Comparison of ENCODE assay signal across 17 mouse cellular contexts in genomic region chrX:36972951-36973471, GRCm38 (mm10). TPM values are rescaled to one million over a fixed set of nuclear protein-coding genes. Genes with fewer than 3 reads are reported as not detected.
DNase-seq lines count a peak whose midpoint lies in the region; ATAC-seq lines count a peak whose summit lies in the region.
"Had no signal": no experiment of that assay in that cellular context is flagged by ENCODE, and none has a peak within 500 bp of the region (broad histone marks: within the 10 kb centered on the region; RNA-seq: fewer than 3 reads in every experiment).

No protein-coding gene starts in this region.

- H3K27ac ChIP-seq in heart, embryonic 16.5 days (ENCODE audit: low read length) = peak overlapping the region; percentile 89
- H3K27ac ChIP-seq: embryonic facial prominence, embryonic 15.5 days; hindbrain, embryonic 12.5 days; kidney, embryonic 15.5 days; left cerebral cortex, adult 2 months had no signal

- peak; percentile 33 for DNase-seq in adrenal gland, adult 8-10 months
- no peak for DNase-seq in adrenal gland, postnatal 14 days
- peak; percentile 34 to 40 for DNase-seq in heart, adult 18-20 months
- DNase-seq in heart, postnatal 25 days (ENCODE audit: low spot score) = no peak
- DNase-seq in Muller cell, postnatal 12 days (ENCODE audit: inconsistent ontology term) = peak; percentile 64
- no peak for DNase-seq in gastrocnemius, adult 18-20 months (ENCODE audit: low spot score)
- no peak for DNase-seq in thymus, postnatal 10 days (ENCODE audit: low spot score in 2 of 2)
- DNase-seq: cerebellum, adult 11-12 months; gastrocnemius, postnatal 36 days; midbrain, embryonic 14.5 days; right cerebral cortex, adult 18-20 months; thymus, postnatal 36 days had no signal

- no peak overlapping the region for H3K4me2 ChIP-seq in heart, embryonic 16.5 days (ENCODE audit: low read depth, low read length)
- H3K4me2 ChIP-seq: embryonic facial prominence, embryonic 15.5 days; hindbrain, embryonic 12.5 days; kidney, embryonic 15.5 days had no signal

- H3K36me3 ChIP-seq in heart, embryonic 16.5 days (ENCODE audit: control insufficient read depth, insufficient read depth) = no peaks in the 10 kb centered on the region
- H3K36me3 ChIP-seq: embryonic facial prominence, embryonic 15.5 days; hindbrain, embryonic 12.5 days; kidney, embryonic 15.5 days had no signal

- no peaks in the 10 kb centered on the region for H3K9me3 ChIP-seq in heart, embryonic 16.5 days (replicated peaks; ENCODE audit: control insufficient read depth, low read length)
- H3K9me3 ChIP-seq: embryonic facial prominence, embryonic 15.5 days; hindbrain, embryonic 12.5 days; kidney, embryonic 15.5 days had no signal

- WGBS in heart, embryonic 16.5 days = 43% methylated on average over 5 of the region's 5 CpGs

- no peak overlapping the region for H3K9ac ChIP-seq in heart, embryonic 16.5 days (ENCODE audit: low read length)
- H3K9ac ChIP-seq: embryonic facial prominence, embryonic 15.5 days; hindbrain, embryonic 12.5 days; kidney, embryonic 15.5 days had no signal

- H3K4me1 ChIP-seq in heart, embryonic 16.5 days (ENCODE audit: control insufficient read depth, insufficient read depth, low read length) = peaks cover 16% of the 10 kb centered on the region
- H3K4me1 ChIP-seq: embryonic facial prominence, embryonic 15.5 days; hindbrain, embryonic 12.5 days; kidney, embryonic 15.5 days had no signal

- intact Hi-C loops in heart, postnatal 25 days (cut with DNase I) = loop anchor here (5.0 kb wide), 1 partner anchor 331 kb away; no protein-coding TSS in a partner anchor

- peak; percentile 80 for ATAC-seq in heart, embryonic 16.5 days (replicated peaks; ENCODE audit: extremely low read depth, insufficient read depth, low FRiP score)

- no peaks in the 10 kb centered on the region for H3K27me3 ChIP-seq in heart, embryonic 16.5 days (ENCODE audit: control insufficient read depth, insufficient read depth, low read length)
- H3K27me3 ChIP-seq: embryonic facial prominence, embryonic 15.5 days; hindbrain, embryonic 12.5 days; kidney, embryonic 15.5 days had no signal

- no peak overlapping the region for H3K4me3 ChIP-seq in heart, embryonic 16.5 days (ENCODE audit: low read length)
- H3K4me3 ChIP-seq: embryonic facial prominence, embryonic 15.5 days; hindbrain, embryonic 12.5 days; kidney, embryonic 15.5 days; left cerebral cortex, adult 2 months had no signal

RNA-seq across cellular contexts. Expression of gene Sept6, which starts 18.6 kb away (rescaled TPM):
- total RNA-seq in adrenal gland, adult 8-10 months (2022) = 10 to 100 TPM; 21.4 to 45.9 (median 31.0) TPM
- total RNA-seq in adrenal gland, postnatal 14 days (2021) = 17.6 and 22.6 TPM in 2 replicates
- total RNA-seq in heart, adult 18-20 months (2021) = 1 to 10 TPM; 4.1 to 7.5 TPM
- 1 to 10 TPM; 4.6 to 5.4 TPM for total RNA-seq in heart, postnatal 25 days (2021)
- polyA plus RNA-seq in heart, embryonic 16.5 days (2015; fragmentation: Nextera tagmentation; extraction: Ambion mirVana) = 49.7 and 50.3 TPM in 2 replicates
- total RNA-seq in gastrocnemius, adult 18-20 months (2021) = 1 to 10 TPM; 1.2 to 1.4 TPM

Comparison
In these comparisons a context has a peak if more than half of its experiments do, and no peak if none do; other contexts are left out.
1. DNase-seq: peak in adrenal gland, adult 8-10 months (single experiment), heart, adult 18-20 months (2 of 2) and Muller cell, postnatal 12 days (single experiment); none in adrenal gland, postnatal 14 days (single experiment), heart, postnatal 25 days (single experiment), gastrocnemius, adult 18-20 months (single experiment) and thymus, postnatal 10 days (0 of 2).